Mouse (Mus musculus): Measurements from ENCODE around the gene Ryr2. TPM values are rescaled to one million over a fixed set of nuclear protein-coding genes. Genes with fewer than 3 reads are reported as not detected.

Gene Ryr2
- polyA plus RNA-seq, 1 experiment = not detected

DNA sequence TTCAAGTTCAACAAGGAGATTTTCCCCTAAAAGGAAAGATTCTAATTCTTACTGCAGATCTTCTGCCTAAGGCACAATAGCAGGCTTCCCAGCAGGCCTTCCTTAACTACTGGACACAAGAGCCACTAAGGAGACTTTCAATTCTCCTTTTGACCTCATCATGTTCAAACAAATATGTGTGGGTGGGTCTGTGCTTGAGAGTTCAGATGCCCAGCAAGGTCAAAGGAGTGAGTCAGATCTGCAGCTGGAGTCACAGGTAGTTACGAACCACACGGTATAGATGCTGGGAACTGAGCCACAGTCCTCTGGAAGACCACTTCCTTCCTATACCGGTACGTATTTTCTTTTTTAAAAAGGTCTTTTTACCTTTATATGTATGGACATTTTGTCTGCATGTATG is 198.6 kb downstream of the Ryr2 start:
- no peaks in the 10 kb centered on the region for H3K4me1 ChIP-seq (ENCODE audit: control insufficient read depth, insufficient read depth, low read length)
- H3K27ac ChIP-seq (ENCODE audit: insufficient read depth, low read depth, low read length) = no peak overlapping the region
- H3K4me3 ChIP-seq (ENCODE audit: insufficient read depth, low read length) = no peak overlapping the region
- TF ChIP-seq CTCF (IDR thresholded peaks at IDR 0.05; ENCODE audit: low read depth, low read length) (no peak), POLR2A (IDR thresholded peaks at IDR 0.05; ENCODE audit: borderline replicate concordance, low read depth, low read length) (no peak)

DNA sequence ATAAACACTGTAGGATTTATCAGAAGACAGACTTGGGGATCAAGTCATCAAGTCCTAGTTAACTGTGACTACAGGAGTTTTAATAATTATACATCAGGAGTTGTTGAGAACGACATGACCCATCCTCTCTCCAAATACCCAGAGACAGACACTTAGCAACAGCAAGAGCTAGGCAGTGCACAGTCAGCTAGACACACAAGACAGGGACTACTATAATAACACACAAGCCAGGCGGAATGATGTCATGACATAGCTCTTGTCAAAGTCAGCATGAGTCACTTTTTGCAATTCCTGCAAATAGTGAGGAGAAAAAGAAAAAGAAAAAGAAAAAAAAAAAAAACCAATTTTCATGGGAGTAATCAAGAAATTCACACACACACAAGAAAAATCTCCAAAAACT is 201.6 kb downstream of the Ryr2 start:
- H3K4me1 ChIP-seq (ENCODE audit: control insufficient read depth, insufficient read depth, low read length) = no peaks in the 10 kb centered on the region
- H3K27ac ChIP-seq (ENCODE audit: insufficient read depth, low read depth, low read length) = no peak overlapping the region
- no peak overlapping the region for H3K4me3 ChIP-seq (ENCODE audit: insufficient read depth, low read length)
- TF ChIP-seq CTCF (IDR thresholded peaks at IDR 0.05; ENCODE audit: low read depth, low read length) = no peak
- TF ChIP-seq POLR2A (IDR thresholded peaks at IDR 0.05; ENCODE audit: borderline replicate concordance, low read depth, low read length) = no peak

DNA sequence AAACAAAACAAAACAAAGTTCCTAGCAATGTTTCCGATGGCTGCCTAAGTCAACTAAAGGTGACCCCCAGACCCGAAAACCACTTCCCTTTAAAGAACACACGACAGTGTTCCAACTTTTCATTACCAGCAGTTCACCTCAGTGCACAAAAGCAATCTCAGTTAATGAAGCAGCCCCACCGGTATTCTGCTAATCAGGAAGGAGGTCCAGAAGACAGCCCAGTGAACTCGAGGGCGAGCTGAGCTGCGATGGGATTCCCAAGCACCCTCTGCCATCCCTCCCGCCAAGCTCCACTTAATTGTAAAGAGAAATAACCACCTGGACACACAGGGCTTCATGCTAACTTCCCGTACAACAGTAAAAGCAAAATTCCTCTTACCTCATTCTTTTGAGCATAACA is 203.5 kb downstream of the Ryr2 start:
- H3K4me1 ChIP-seq (ENCODE audit: control insufficient read depth, insufficient read depth, low read length) = no peaks in the 10 kb centered on the region
- no peak overlapping the region for H3K4me3 ChIP-seq (ENCODE audit: insufficient read depth, low read length)
- no peak overlapping the region for H3K27ac ChIP-seq (ENCODE audit: insufficient read depth, low read depth, low read length)
- no peak for TF ChIP-seq POLR2A (IDR thresholded peaks at IDR 0.05; ENCODE audit: borderline replicate concordance, low read depth, low read length)
- TF ChIP-seq CTCF (IDR thresholded peaks at IDR 0.05; ENCODE audit: low read depth, low read length) = no peak

DNA sequence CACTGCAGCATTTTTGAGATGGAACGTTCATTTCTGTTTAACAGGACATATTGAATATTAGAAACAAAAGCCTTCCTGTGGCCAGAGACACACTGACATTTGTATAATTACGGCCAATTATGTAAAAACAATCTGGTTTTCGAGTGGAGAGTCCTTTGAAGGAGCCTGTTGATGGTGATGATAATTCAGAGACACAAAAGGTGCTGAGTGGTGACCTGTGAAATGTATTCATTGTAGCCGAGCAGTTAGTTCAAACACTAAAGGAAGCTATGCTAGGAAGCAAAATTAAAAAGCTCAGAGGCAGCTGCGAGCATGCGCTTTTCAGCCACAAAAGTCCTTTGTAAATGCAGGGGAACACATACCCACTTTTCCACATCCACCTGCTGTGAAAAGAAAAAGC is 203.9 kb downstream of the Ryr2 start:
- Histone ChIP-seq H3K4me1 (ENCODE audit: control insufficient read depth, insufficient read depth, low read length) (no peaks in the 10 kb centered on the region), H3K4me3 (ENCODE audit: insufficient read depth, low read length) (no peak overlapping the region), H3K27ac (ENCODE audit: insufficient read depth, low read depth, low read length) (no peak overlapping the region)
- TF ChIP-seq POLR2A (IDR thresholded peaks at IDR 0.05; ENCODE audit: borderline replicate concordance, low read depth, low read length) (no peak), CTCF (IDR thresholded peaks at IDR 0.05; ENCODE audit: low read depth, low read length) (no peak)

DNA sequence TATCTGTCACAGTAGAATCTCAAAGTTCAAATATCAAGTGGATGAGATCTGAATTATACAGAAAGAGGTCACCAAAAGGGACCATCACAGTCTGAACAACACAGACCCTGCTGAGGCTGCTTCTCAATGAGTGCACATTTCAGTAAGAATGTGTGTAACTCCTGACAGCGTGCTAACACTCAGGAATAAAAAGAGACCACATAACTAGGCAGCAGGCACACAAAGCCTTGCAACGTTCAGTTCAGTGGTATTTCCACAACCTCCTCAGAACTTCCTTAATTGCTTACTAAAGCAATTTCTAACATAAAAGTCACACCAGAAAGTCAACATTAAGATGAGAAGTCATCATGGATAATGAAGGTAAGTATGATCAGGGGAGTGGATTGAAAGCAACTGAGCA is 206.1 kb downstream of the Ryr2 start:
- TF ChIP-seq CTCF (IDR thresholded peaks at IDR 0.05; ENCODE audit: low read depth, low read length) (no peak), POLR2A (IDR thresholded peaks at IDR 0.05; ENCODE audit: borderline replicate concordance, low read depth, low read length) (no peak)
- no peak overlapping the region for H3K4me3 ChIP-seq (ENCODE audit: insufficient read depth, low read length)

DNA sequence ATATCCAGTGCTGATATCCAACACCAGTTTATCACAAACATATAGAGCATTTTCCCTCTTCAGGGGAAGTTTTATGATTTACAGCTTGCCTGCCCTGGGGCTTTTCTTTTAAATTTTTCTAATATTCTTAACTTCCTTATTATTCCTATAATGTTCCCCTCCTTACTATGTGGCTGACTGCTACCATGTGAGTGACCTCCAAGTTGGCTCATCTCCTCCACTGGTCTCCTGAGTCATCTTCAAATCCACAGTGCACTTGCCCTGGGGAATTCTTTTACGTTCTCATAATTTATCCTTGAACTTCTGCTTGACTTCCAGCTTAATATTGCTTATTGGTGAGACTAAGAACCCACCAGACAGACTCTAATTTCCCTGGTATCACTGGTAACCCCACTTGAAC is 211.1 kb downstream of the Ryr2 start:
- Histone ChIP-seq H3K27ac (ENCODE audit: insufficient read depth, low read depth, low read length) (no peak overlapping the region), H3K4me1 (ENCODE audit: control insufficient read depth, insufficient read depth, low read length) (no peaks in the 10 kb centered on the region), H3K4me3 (ENCODE audit: insufficient read depth, low read length) (no peak overlapping the region)
- TF ChIP-seq POLR2A (IDR thresholded peaks at IDR 0.05; ENCODE audit: borderline replicate concordance, low read depth, low read length) = no peak
- no peak for TF ChIP-seq CTCF (IDR thresholded peaks at IDR 0.05; ENCODE audit: low read depth, low read length)

More for the DNA sequence above, 206.1 kb downstream of the Ryr2 start:
- Histone ChIP-seq H3K27ac (ENCODE audit: insufficient read depth, low read depth, low read length) (no peak overlapping the region), H3K4me1 (ENCODE audit: control insufficient read depth, insufficient read depth, low read length) (no peaks in the 10 kb centered on the region)

DNA sequence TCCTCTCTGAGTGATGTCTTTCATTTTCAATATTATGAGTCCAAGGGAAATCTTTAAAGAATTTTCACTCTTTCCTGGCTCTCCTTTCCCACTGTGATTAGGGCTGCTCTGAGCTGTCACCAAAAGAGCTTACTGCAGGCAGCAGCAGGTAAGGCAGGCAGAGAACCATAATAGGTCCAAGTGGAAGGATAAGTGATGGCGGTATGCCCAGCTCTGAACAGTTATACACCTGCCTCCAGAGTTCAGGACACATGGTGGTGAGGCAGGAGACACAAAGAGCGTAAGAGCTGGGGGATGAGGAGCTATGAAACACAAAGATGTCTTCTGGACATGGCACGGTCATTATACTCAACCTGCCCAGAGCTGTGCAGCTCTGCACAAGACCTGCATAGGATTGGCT is 215.0 kb downstream of the Ryr2 start:
- H3K4me3 ChIP-seq (ENCODE audit: insufficient read depth, low read length) = no peak overlapping the region
- no peaks in the 10 kb centered on the region for H3K4me1 ChIP-seq (ENCODE audit: control insufficient read depth, insufficient read depth, low read length)
- no peak overlapping the region for H3K27ac ChIP-seq (ENCODE audit: insufficient read depth, low read depth, low read length)
- TF ChIP-seq CTCF (IDR thresholded peaks at IDR 0.05; ENCODE audit: low read depth, low read length) (no peak), POLR2A (IDR thresholded peaks at IDR 0.05; ENCODE audit: borderline replicate concordance, low read depth, low read length) (no peak)

DNA sequence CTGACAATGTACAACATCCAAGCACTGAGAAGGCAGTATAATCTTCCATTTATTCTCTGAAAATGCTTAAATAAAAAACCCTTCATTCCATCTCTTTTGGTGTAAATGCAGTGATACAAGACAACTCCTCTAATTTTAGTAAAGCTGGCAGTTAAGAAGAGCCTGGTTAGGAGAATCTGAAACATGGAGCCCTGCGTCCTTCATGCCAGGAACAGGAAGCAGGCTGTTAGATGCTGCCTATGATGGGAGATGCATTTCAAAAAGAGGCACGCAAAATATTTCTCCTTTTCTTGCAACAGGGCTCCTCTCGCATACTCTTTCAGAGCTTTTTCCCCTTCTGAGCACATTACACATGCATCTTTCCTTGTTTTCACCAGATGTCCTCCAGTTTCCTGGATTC is 215.6 kb downstream of the Ryr2 start:
- no peak overlapping the region for H3K27ac ChIP-seq (ENCODE audit: insufficient read depth, low read depth, low read length)
- TF ChIP-seq POLR2A (IDR thresholded peaks at IDR 0.05; ENCODE audit: borderline replicate concordance, low read depth, low read length) (no peak), CTCF (IDR thresholded peaks at IDR 0.05; ENCODE audit: low read depth, low read length) (no peak)
- H3K4me3 ChIP-seq (ENCODE audit: insufficient read depth, low read length) = no peak overlapping the region
- H3K4me1 ChIP-seq (ENCODE audit: control insufficient read depth, insufficient read depth, low read length) = no peaks in the 10 kb centered on the region

DNA sequence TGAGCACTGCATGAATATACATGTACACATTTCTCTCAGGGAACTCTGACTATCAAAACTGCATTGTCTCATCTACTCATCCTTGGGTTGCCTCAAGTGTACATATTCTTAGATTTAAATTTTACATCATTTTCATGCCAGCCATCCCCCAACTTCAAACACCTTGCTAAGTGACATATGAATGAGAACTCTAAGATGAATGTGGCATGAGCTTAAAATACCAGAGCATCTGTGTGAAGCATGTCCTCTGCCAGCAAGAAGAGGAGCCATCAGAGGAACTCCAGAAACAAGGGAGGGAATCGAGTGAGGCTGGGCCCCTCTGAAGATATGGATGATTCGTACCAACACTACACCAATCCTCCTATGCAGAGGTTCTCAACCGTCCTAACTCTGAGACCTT is 222.6 kb downstream of the Ryr2 start:
- H3K27ac ChIP-seq (ENCODE audit: insufficient read depth, low read depth, low read length) = no peak overlapping the region
- TF ChIP-seq CTCF (IDR thresholded peaks at IDR 0.05; ENCODE audit: low read depth, low read length) (no peak), POLR2A (IDR thresholded peaks at IDR 0.05; ENCODE audit: borderline replicate concordance, low read depth, low read length) (no peak)

DNA sequence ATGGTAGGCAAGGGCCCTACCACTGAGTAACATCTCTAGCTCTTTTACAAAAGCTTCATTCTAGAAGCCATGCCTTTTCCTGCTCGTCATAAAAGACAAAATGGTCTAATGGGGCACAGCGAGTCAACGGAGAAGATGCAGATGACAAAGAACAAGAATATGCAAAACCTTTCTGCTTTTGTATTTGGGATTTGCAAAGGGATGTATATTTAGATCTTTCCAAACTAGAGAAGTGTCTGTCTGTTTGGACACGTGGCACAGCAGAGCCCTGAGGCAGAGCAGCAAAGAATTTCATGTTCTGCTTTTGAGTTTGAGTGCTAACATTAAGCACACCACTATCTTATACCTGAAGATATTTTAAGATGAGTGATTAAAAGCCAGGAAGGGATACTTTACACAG is 224.4 kb downstream of the Ryr2 start:
- TF ChIP-seq CTCF (IDR thresholded peaks at IDR 0.05; ENCODE audit: low read depth, low read length) = no peak
- TF ChIP-seq POLR2A (IDR thresholded peaks at IDR 0.05; ENCODE audit: borderline replicate concordance, low read depth, low read length) = no peak
- H3K4me1 ChIP-seq (ENCODE audit: control insufficient read depth, insufficient read depth, low read length) = no peaks in the 10 kb centered on the region
- H3K27ac ChIP-seq (ENCODE audit: insufficient read depth, low read depth, low read length) = no peak overlapping the region
- H3K4me3 ChIP-seq (ENCODE audit: insufficient read depth, low read length) = no peak overlapping the region

More for the DNA sequence above, 222.6 kb downstream of the Ryr2 start:
- Histone ChIP-seq H3K4me1 (ENCODE audit: control insufficient read depth, insufficient read depth, low read length) (no peaks in the 10 kb centered on the region), H3K4me3 (ENCODE audit: insufficient read depth, low read length) (no peak overlapping the region)

Data from bone marrow macrophage, adult 2 months (primary cell).